Mouse (Mus musculus): ENCODE results near the gene Lepr. TPM values are rescaled to one million over a fixed set of nuclear protein-coding genes. Genes with fewer than 3 reads are reported as not detected.
"Not testable (repeated sequence)": the region's sequence is repeated elsewhere in the genome, so short reads cannot be mapped to it uniquely, and the experiment has no call there.

Gene Lepr
- polyA plus RNA-seq, 1 experiment from 2014 or later = 2.3 TPM

DNA sequence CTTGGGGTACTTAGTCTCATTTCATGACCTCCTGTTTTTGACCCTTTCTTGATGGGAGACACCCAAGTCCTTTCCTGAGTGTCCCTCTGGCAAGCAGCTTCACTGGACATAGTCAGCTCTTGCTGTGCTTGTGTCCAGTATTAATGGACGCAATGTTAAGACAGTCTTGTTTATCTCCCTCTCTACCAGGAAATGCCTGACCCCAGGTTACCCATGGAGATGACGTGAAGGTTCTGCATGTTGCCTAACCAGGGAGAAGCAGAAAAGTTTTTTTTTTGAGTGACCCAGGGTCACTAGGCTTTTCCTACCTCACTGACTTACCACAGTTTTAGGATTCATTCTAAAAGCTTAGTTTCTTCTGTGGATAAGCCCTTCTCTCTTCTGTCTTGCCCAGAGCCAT lies 24.8 kb downstream of the Lepr start:
- H3K4me3 ChIP-seq = no peak overlapping the region

DNA sequence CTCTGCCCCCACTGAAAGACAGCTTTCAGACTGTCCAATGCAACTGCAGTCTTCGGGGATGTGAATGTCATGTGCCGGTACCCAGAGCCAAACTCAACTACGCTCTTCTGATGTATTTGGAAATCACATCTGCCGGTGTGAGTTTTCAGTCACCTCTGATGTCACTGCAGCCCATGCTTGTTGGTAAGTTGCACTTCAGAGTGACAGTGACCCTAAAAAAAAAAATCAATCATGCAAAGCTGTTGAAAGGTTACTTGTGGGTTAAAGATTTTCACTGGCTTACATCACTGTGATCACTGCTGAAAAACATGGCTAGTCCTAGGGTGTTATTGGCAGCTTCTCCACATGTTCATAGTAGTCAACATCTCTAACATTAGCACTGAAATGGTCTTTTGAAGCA lies 28.3 kb downstream of the Lepr start:
- Histone ChIP-seq H3K27me3 (ENCODE audit: insufficient read depth, poor library complexity, severe bottlenecking) (no peaks in the 10 kb centered on the region), H3K36me3 (no peaks in the 10 kb centered on the region), H3K4me1 (replicated peaks) (no peaks in the 10 kb centered on the region), H3K27ac (no peak overlapping the region), H3K4me3 (no peak overlapping the region), H3K9me3 (no peaks in the 10 kb centered on the region)
- 96% methylated on average over 4 of the region's 4 CpGs for WGBS
- no peak for DNase-seq (ENCODE audit: low spot score)

More for the DNA sequence above, 24.8 kb downstream of the Lepr start:
- 92% methylated on average over 2 of the region's 2 CpGs for WGBS
- Histone ChIP-seq H3K27ac (no peak overlapping the region), H3K27me3 (ENCODE audit: insufficient read depth, poor library complexity, severe bottlenecking) (no peaks in the 10 kb centered on the region), H3K9me3 (no peaks in the 10 kb centered on the region), H3K36me3 (no peaks in the 10 kb centered on the region), H3K4me1 (replicated peaks) (no peaks in the 10 kb centered on the region)
- no peak for DNase-seq (ENCODE audit: low spot score)

- 93% methylated on average over 5 of the region's 5 CpGs for WGBS
- no peaks in the 10 kb centered on the region for H3K9me3 ChIP-seq
- no peak overlapping the region for H3K27ac ChIP-seq
- DNase-seq (ENCODE audit: low spot score) = no peak
- no peaks in the 10 kb centered on the region for H3K27me3 ChIP-seq (ENCODE audit: insufficient read depth, poor library complexity, severe bottlenecking)
- no peaks in the 10 kb centered on the region for H3K4me1 ChIP-seq (replicated peaks)
- H3K4me3 ChIP-seq = no peak overlapping the region
- H3K36me3 ChIP-seq = no peaks in the 10 kb centered on the region
Measured at GRCm38 (mm10) chr4:101760490-101760889, 43.3 kb downstream of the Lepr start.

DNA sequence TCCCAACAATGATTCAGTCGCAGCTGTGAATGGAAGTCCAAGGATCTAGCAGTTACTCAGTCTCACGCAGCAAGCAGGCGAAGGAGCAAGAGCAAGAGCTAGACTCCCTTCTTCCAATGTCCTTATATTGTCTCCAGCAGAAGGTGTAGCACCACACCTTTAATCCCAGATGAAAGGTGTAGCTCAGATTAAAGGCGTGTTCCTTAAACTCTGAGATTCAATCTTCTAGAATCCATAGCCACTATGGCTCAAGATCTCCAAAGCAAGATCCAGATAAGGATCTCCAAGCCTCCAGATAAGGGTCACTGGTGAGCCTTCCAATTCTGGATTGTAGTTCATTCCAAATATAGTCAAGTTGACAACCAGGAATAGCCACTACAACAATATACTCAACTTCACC lies 126.7 kb downstream of the Lepr start, which contains the start of gene B020004J07Rik:
Gene B020004J07Rik, minus strand, starts transcription at position 101 of the 400 bp plus-strand sequence.
- DNase-seq (ENCODE audit: low spot score); H3K4me1 ChIP-seq (replicated peaks); H3K4me3 ChIP-seq; H3K27me3 ChIP-seq (ENCODE audit: insufficient read depth, poor library complexity, severe bottlenecking); H3K9me3 ChIP-seq; H3K36me3 ChIP-seq; H3K27ac ChIP-seq: not testable (repeated sequence)
- WGBS = 89% methylated on average over 4 of the region's 4 CpGs

DNA sequence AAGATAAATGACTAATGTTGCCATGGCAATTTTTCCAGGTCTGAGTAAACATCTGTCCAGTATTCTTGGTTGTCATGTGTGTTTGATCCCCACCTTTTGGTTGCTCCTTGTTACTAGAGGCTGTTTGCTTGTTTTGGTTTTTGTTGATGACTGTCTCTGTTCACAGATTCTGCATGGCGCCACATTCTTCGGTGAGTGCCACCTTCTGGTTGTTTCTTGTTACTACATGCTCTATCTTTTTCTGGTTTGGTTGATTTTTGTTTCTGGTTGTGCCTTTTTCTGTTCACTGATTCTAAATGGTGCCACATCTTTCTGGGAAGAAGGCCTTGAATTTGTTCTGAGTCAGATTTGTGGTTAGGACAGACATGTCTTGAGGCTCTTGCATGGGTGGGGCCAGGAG lies 133.7 kb downstream of the Lepr start:
- Histone ChIP-seq H3K9me3 (peaks cover 22% of the 10 kb centered on the region), H3K36me3 (no peaks in the 10 kb centered on the region), H3K27me3 (ENCODE audit: insufficient read depth, poor library complexity, severe bottlenecking) (no peaks in the 10 kb centered on the region), H3K27ac (no peak overlapping the region), H3K4me3 (no peak overlapping the region), H3K4me1 (replicated peaks) (no peaks in the 10 kb centered on the region)
- WGBS = 64% methylated on average over 2 of the region's 2 CpGs
- no peak for DNase-seq (ENCODE audit: low spot score)

DNA sequence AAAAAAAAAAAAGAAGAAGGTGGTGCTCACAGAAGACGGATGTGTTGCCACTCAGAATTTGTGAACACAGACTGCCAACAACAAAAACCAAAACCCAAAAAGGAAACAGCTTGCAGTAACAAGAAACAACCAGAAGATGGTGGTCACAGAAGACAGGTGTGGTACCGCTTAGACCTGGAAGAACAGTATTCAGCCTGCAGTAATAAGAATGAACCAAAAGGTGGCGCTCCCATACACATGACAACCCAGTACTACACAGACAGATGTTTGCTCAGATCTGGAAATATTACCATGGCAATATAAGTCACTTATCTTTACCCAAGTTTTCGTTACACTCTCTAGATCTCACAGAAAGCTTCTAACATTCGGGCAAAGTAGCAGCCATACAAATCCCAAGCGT lies 143.7 kb downstream of the Lepr start:
- Histone ChIP-seq H3K36me3 (no peaks in the 10 kb centered on the region), H3K27me3 (ENCODE audit: insufficient read depth, poor library complexity, severe bottlenecking) (no peaks in the 10 kb centered on the region), H3K4me1 (replicated peaks) (no peaks in the 10 kb centered on the region), H3K9me3 (no peaks in the 10 kb centered on the region), H3K4me3 (no peak overlapping the region), H3K27ac (no peak overlapping the region)
- 49% methylated on average over 6 of the region's 6 CpGs for WGBS
- DNase-seq (ENCODE audit: low spot score) = no peak

DNA sequence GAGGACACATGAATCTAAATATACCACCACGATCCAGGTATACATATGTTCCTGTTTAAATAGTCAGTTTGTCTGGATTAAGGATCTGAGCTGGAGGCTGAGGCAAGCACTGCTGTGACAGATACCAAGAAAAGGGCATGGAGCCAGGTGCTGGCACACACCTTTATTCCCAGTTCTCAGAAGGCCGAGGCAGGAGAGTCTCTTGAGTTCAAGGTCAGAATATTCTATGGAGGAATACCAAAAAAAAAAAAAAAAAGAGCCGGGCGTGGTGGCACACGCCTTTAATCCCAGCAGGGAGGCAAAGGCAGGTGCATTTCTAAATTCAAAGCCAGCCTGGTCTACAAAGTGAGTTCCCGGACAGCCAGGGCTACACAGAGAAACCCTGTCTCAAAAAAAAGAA lies 145.1 kb downstream of the Lepr start:
- Histone ChIP-seq H3K4me3 (no peak overlapping the region), H3K27ac (no peak overlapping the region), H3K36me3 (no peaks in the 10 kb centered on the region), H3K27me3 (ENCODE audit: insufficient read depth, poor library complexity, severe bottlenecking) (no peaks in the 10 kb centered on the region), H3K4me1 (replicated peaks) (no peaks in the 10 kb centered on the region), H3K9me3 (no peaks in the 10 kb centered on the region)
- WGBS = 94% methylated on average over 6 of the region's 6 CpGs
- no peak for DNase-seq (ENCODE audit: low spot score)

Other genes with a start within 250 kb of the Lepr start
- 1.6 and 3.7 TPM in 2 replicates for gene Dnajc6, start 220.8 kb upstream of the Lepr start, polyA plus RNA-seq (2016; fragmentation: Nextera tagmentation; extraction: Ambion mirVana)
- 67.6 and 69.1 TPM in 2 replicates for gene Leprot, start 69.7 kb upstream of the Lepr start, polyA plus RNA-seq (2016; fragmentation: Nextera tagmentation; extraction: Ambion mirVana)
- gene B020004J07Rik, start 126.6 kb downstream of the Lepr start, polyA plus RNA-seq (2016; fragmentation: Nextera tagmentation; extraction: Ambion mirVana) = not detected in 2 replicates
- gene C130073F10Rik, start 176.4 kb downstream of the Lepr start, polyA plus RNA-seq (2016; fragmentation: Nextera tagmentation; extraction: Ambion mirVana) = not detected in 2 replicates
- not detected in 2 replicates for gene Gm12800, start 191.7 kb downstream of the Lepr start, polyA plus RNA-seq (2016; fragmentation: Nextera tagmentation; extraction: Ambion mirVana)
- gene Gm12794, start 223.0 kb downstream of the Lepr start, polyA plus RNA-seq (2016; fragmentation: Nextera tagmentation; extraction: Ambion mirVana) = not detected in 2 replicates